ENCODE assay signal across 9 mouse cellular contexts in the genomic region with DNA sequence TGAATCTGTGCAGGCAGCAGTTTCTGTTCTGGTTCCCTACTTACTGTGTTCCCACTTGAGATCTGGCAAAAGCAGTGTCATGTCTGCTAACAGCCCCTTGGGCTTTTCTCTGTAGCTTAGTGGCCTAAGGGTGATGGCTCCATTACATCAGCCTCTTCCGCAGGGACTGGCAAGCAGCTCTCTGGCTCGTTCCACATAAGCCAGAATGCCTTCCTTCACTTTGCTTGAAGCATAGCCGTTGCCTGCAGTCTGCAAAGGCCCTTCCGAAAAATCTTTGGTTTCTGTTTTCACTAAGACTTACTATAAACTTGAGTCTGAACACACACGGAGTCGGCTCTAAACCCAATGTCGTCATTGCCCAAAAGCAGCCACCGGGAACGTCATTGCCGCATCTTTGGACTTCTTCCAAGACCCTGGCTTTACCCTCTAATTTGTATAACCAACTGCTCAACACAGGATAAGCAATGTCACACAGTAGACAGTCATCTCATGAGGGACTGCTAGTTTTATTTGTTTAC.
DNase-seq lines count a peak whose midpoint lies in the region; ATAC-seq lines count a peak whose summit lies in the region.
"Had no signal": no experiment of that assay in that cellular context is flagged by ENCODE, and none has a peak within 500 bp of the region (broad histone marks: within the 10 kb centered on the region; RNA-seq: fewer than 3 reads in every experiment).

No protein-coding gene starts in this region.

- no peak for ATAC-seq in hindbrain, embryonic 13.5 days (ENCODE audit: low FRiP score)
- peak; percentile 71 for ATAC-seq in neural tube, embryonic 15.5 days (ENCODE audit: low FRiP score)
- ATAC-seq in midbrain, embryonic 13.5 days = no peak

- no peaks in the 10 kb centered on the region for H3K9me3 ChIP-seq in hindbrain, embryonic 13.5 days
- H3K9me3 ChIP-seq in hindbrain, embryonic 10.5 days = no peaks in the 10 kb centered on the region
- no peaks in the 10 kb centered on the region for H3K9me3 ChIP-seq in neural tube, embryonic 15.5 days (replicated peaks)
- H3K9me3 ChIP-seq in midbrain, embryonic 13.5 days = no peaks in the 10 kb centered on the region
- H3K9me3 ChIP-seq: liver, embryonic 15.5 days had no signal

- H3K4me2 ChIP-seq in hindbrain, embryonic 13.5 days = no peak overlapping the region
- no peak overlapping the region for H3K4me2 ChIP-seq in neural tube, embryonic 15.5 days
- H3K4me2 ChIP-seq in midbrain, embryonic 13.5 days (replicated peaks) = no peak overlapping the region
- H3K4me2 ChIP-seq: liver, embryonic 15.5 days had no signal

- WGBS in hindbrain, embryonic 13.5 days = 66% methylated on average over 10 of the region's 10 CpGs
- 89% methylated on average over 10 of the region's 10 CpGs for WGBS in hindbrain, embryonic 10.5 days
- 60% methylated on average over 10 of the region's 10 CpGs for WGBS in neural tube, embryonic 15.5 days
- 76% methylated on average over 10 of the region's 10 CpGs for WGBS in midbrain, embryonic 13.5 days

- intact Hi-C loops in heart, postnatal 36 days (cut with DNase I) = no loop called here

- H3K4me3 ChIP-seq in hindbrain, embryonic 13.5 days = no peak overlapping the region
- H3K4me3 ChIP-seq in hindbrain, embryonic 10.5 days = no peak overlapping the region
- H3K4me3 ChIP-seq in neural tube, embryonic 15.5 days (replicated peaks) = no peak overlapping the region
- H3K4me3 ChIP-seq in midbrain, embryonic 13.5 days (replicated peaks) = no peak overlapping the region
- H3K4me3 ChIP-seq: liver, embryonic 15.5 days had no signal

- peak; percentile 21 for DNase-seq in adrenal gland, postnatal 14 days
- DNase-seq in adrenal gland, postnatal 36 days = no peak
- no peak for DNase-seq in hindbrain, embryonic 10.5 days (ENCODE audit: low spot score)
- peak; percentile 4 to 5 for DNase-seq in heart, postnatal 36 days
- no peak for DNase-seq in left cerebral cortex, adult 9 months (ENCODE audit: low spot score in 2 of 2)

- no peaks in the 10 kb centered on the region for H3K27me3 ChIP-seq in hindbrain, embryonic 13.5 days
- no peaks in the 10 kb centered on the region for H3K27me3 ChIP-seq in hindbrain, embryonic 10.5 days (ENCODE audit: insufficient read depth, poor library complexity, severe bottlenecking)
- no peaks in the 10 kb centered on the region for H3K27me3 ChIP-seq in neural tube, embryonic 15.5 days (replicated peaks)
- H3K27me3 ChIP-seq in midbrain, embryonic 13.5 days = no peaks in the 10 kb centered on the region
- H3K27me3 ChIP-seq: liver, embryonic 15.5 days had no signal

- peaks cover 14% of the 10 kb centered on the region for H3K4me1 ChIP-seq in hindbrain, embryonic 13.5 days (replicated peaks)
- H3K4me1 ChIP-seq in hindbrain, embryonic 10.5 days (replicated peaks) = 0 out of 2 replicates have a peak, but pooled peaks cover 3% of the 10 kb centered on the region
- 0 out of 2 replicates have a peak, but pooled peaks cover 11% of the 10 kb centered on the region for H3K4me1 ChIP-seq in neural tube, embryonic 15.5 days
- H3K4me1 ChIP-seq in midbrain, embryonic 13.5 days (replicated peaks) = peaks cover 12% of the 10 kb centered on the region
- H3K4me1 ChIP-seq: liver, embryonic 15.5 days had no signal

- H3K27ac ChIP-seq in hindbrain, embryonic 13.5 days = peak overlapping the region; percentile 12; the same call in 1 of the 2 replicates
- no peak overlapping the region for H3K27ac ChIP-seq in hindbrain, embryonic 10.5 days
- peak overlapping the region; percentile 3 for H3K27ac ChIP-seq in neural tube, embryonic 15.5 days (replicated peaks)
- H3K27ac ChIP-seq in midbrain, embryonic 13.5 days = no peak overlapping the region
- H3K27ac ChIP-seq: liver, embryonic 15.5 days had no signal

- no peak overlapping the region for H3K9ac ChIP-seq in hindbrain, embryonic 13.5 days
- H3K9ac ChIP-seq in neural tube, embryonic 15.5 days (replicated peaks) = no peak overlapping the region
- H3K9ac ChIP-seq in midbrain, embryonic 13.5 days (replicated peaks) = no peak overlapping the region
- H3K9ac ChIP-seq: liver, embryonic 15.5 days had no signal

- H3K36me3 ChIP-seq in hindbrain, embryonic 13.5 days = no peaks in the 10 kb centered on the region
- H3K36me3 ChIP-seq in hindbrain, embryonic 10.5 days = no peaks in the 10 kb centered on the region
- H3K36me3 ChIP-seq in neural tube, embryonic 15.5 days = no peaks in the 10 kb centered on the region
- no peaks in the 10 kb centered on the region for H3K36me3 ChIP-seq in midbrain, embryonic 13.5 days
- H3K36me3 ChIP-seq: liver, embryonic 15.5 days had no signal

Comparison
In these comparisons a context has a peak if more than half of its experiments do, and no peak if none do; other contexts are left out.
1. DNase-seq: peak in adrenal gland, postnatal 14 days (single experiment) and heart, postnatal 36 days (2 of 2); none in adrenal gland, postnatal 36 days (0 of 2), hindbrain, embryonic 10.5 days (single experiment) and left cerebral cortex, adult 9 months (0 of 2).
2. H3K27ac ChIP-seq: peak in hindbrain, embryonic 13.5 days (single experiment) and neural tube, embryonic 15.5 days (single experiment); none in hindbrain, embryonic 10.5 days (single experiment) and midbrain, embryonic 13.5 days (single experiment).